Mouse (Mus musculus) thymus, postnatal 4 days (tissue): ENCODE measurements at regions not wholly inside any gene's neighbourhood (a gene's known extent, or its start where the extent isn't known, plus 50 kb on each side); places are given as distances from the start of the nearest gene placed in this dataset.

Source experiments
- DNase-seq: peaks from one replicate; pipeline ENCODE4 v3.0.0; 2021

- DNase-seq: no peak
Observed at GRCm38 (mm10) chr8:10707122-10707521, 301.1 kb downstream of the Irs2 start.

- DNase-seq: no peak
Observed at GRCm38 (mm10) chr8:10705909-10706308, 302.3 kb downstream of the Irs2 start.

GRCm38 (mm10) chr8:10702755-10703154, 305.5 kb downstream of the Irs2 start:
- no peak for DNase-seq

DNA sequence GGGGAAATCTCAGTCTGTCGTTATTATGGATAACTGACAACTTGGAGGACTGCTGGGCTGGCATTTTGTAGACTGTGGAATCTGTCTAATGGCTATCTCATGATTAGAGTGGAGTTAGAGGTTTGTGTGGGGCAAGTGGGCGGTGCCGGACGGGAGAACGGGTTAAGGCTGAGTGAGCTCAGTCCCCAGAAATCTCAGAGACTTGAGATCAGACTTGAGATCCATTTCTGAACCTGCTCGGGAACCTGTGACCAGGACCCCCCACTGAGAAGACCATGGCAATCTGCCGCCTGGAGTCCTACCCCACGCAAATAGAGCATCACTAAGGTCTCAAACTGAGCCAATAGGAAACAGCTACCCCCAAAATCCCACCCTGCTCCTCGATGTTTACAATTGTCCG, 306.0 kb downstream of the Irs2 start:
- DNase-seq: no peak

DNA sequence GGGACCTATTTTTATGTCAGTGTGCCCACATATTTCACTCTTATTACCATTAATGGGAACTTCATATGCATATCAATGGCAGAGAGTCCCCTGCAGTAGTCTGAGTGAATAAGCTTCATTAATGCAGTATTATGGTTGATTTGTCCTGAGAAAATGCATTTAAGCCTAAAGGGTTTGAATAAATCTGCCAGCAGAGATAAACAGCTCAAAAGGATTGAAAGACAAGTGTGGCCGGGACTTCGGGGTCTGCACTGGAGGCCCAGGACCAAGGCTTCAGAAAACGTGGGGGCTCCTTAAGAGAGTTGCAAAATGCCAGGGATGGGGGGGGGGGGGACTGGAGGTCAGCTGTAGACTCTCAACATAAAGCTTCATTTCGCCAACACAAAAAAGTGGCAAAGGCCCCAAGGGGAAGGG, 306.6 kb downstream of the Irs2 start:
- DNase-seq: no peak

GRCm38 (mm10) chr8:10701226-10701625, 307.0 kb downstream of the Irs2 start:
- DNase-seq: no peak

DNA sequence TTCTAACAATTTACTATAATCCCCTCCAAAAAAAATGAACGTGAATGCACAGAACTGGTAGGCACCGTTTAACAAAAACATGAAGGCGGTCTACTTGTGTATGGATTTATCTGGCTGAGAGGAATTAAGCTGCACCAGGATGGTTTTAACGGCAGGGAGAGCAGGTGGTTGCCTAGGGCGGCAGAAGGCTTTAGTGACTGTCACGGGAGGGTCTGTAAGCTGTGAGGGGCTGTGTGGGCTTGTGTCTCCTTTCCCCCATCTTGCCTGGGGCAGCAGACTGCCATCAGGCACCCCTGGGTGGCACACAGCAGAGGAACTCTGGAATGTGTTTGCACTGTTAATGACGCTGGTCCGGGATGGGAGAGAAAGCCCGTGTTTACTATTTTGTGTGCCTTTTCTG, 308.6 kb downstream of the Irs2 start:
- DNase-seq: no peak

- DNase-seq: no peak
Observed at GRCm38 (mm10) chr8:10695181-10695580, 313.1 kb downstream of the Irs2 start.

DNA sequence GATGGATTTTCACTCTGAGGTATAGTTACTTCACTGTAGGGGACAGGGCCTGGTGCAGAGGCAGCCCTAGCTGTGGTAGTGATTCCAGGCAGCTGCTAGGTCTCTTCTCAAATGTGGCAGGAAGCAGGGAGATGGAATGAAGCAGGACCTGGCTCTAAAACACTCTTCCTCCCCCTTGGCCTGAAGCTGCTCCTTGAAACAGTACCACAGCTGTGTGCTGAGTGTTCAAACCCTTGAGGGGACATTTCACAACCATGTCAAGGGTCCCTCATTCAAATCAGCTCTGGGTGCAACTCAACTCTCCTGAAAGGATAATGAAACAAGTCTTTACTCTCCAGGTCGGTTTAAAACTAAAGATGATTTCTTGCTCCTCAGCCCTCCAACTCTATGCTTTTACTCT, 317.6 kb downstream of the Irs2 start:
- DNase-seq: no peak

GRCm38 (mm10) chr8:10689881-10690280, 318.4 kb downstream of the Irs2 start:
- DNase-seq: no peak

DNA sequence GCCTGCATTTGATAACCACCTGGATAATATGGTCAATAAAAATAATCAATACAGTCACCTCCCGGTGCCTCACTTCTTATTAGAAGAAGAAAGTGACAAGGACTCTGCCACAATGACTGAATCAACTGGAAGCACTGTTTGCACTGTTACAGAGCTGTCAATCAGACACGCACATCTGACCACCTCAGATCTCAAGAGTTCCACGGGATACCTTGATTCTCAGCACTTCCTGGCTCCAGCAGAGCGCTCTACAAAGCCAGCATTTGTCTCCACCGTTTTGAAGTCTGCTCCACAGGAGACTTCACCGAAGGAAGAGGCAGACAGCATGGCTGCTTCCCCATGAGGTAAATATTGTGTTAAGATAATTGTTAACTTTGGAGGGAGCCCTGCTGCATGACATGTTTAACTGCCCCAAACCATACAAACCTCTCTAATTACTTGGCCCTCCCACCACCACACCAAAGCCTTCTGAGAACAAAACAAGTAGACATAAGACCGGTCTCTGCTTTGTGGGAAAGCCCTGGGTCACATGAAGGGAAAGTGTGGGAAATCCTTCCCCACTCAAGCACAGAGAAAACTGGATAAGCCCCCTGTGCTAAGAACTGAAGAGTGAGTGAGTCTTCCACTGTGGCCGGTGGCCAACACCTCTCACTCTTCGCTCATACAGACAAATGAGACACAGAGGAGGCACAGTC, 320.2 kb downstream of the Irs2 start:
- DNase-seq: no peak
